11 mouse cellular contexts compared by ENCODE assay signal in the genomic region with DNA sequence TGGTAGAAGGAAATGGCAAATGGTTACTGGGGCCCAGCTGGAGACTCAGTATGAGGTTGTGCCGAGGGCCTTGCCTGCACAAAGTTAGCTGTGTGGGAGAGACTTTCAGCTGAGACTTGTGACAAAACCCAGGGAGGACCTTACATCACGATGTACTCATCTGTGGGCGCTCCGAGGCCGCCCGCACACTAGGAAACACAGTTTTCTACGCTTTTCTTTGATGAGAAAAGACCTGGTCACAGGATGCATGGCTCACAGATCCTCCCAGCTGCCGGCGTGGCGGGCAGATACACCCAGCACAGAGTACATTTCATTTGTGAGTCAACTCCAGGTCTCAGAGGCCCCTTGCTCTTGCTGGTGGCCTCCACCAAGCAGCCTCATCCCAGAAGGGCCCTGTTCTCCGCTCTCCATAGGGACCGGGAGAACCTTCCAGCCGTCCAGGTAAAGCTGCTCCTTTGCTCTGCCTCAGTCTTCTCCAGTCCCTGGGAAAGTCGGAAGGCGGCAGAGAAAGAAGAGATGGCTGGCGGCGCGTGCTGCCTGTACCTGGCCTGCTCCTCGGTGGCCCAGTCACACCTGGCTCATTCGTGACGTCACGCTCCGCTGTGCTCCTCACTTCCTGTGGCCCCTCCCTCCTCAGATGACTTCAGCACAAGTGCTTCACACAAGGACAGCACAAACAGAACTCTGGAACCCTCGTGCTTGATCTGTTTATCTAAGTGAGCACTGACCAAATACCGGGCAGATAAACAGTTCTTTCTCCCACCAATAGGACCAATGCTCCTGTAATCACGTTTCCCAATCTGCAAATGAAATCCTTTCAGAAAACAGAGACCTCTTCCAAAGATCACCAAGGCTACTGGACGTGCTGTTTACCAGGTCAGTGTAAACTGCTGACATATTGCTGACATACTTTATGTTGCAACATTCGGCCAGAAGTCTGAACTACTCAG. TPM values are rescaled to one million over a fixed set of nuclear protein-coding genes. Genes with fewer than 3 reads are reported as not detected.
DNase-seq lines count a peak whose midpoint lies in the region; ATAC-seq and TF ChIP-seq lines count a peak whose summit lies in the region.
"Had no signal": no experiment of that assay in that cellular context is flagged by ENCODE, and none has a peak within 500 bp of the region (broad histone marks: within the 10 kb centered on the region; RNA-seq: fewer than 3 reads in every experiment).

No protein-coding gene starts in this region.

- TF ChIP-seq CTCF in heart, postnatal 0 days (IDR thresholded peaks at IDR 0.05; ENCODE audit: low read depth): no peak
- no peak for TF ChIP-seq CTCF in lung, embryonic 14.5 days (IDR thresholded peaks at IDR 0.05; ENCODE audit: low read depth)

- no peak for ATAC-seq in heart, postnatal 0 days (ENCODE audit: insufficient read depth, low read depth)
- no peak for ATAC-seq in lung, embryonic 14.5 days (ENCODE audit: insufficient read depth)
- ATAC-seq in stomach, embryonic 15.5 days (ENCODE audit: insufficient read depth, low FRiP score, low read depth): peak; percentile 29; the same call in 1 of the 2 replicates
- ATAC-seq: Patski had no signal

- no peaks in the 10 kb centered on the region for H3K9me3 ChIP-seq in heart, postnatal 0 days (replicated peaks; ENCODE audit: control insufficient read depth, low read length)
- no peaks in the 10 kb centered on the region for H3K9me3 ChIP-seq in lung, embryonic 14.5 days (ENCODE audit: low read depth, low read length)
- no peaks in the 10 kb centered on the region for H3K9me3 ChIP-seq in stomach, embryonic 15.5 days

- no peak overlapping the region for H3K9ac ChIP-seq in heart, postnatal 0 days (replicated peaks; ENCODE audit: low read depth, low read length)
- H3K9ac ChIP-seq in lung, embryonic 14.5 days: no peak overlapping the region
- no peak overlapping the region for H3K9ac ChIP-seq in stomach, embryonic 15.5 days

- H3K36me3 ChIP-seq in heart, postnatal 0 days (replicated peaks; ENCODE audit: control insufficient read depth, insufficient read depth, low read length): no peaks in the 10 kb centered on the region
- H3K36me3 ChIP-seq in lung, embryonic 14.5 days (ENCODE audit: insufficient read depth): no peaks in the 10 kb centered on the region
- no peaks in the 10 kb centered on the region for H3K36me3 ChIP-seq in stomach, embryonic 15.5 days

- no peak overlapping the region for H3K4me3 ChIP-seq in heart, postnatal 0 days (ENCODE audit: low read depth, low read length)
- no peak overlapping the region for H3K4me3 ChIP-seq in brown adipose tissue, adult 24 weeks (ENCODE audit: insufficient read depth, low read depth, low read length)
- no peak overlapping the region for H3K4me3 ChIP-seq in lung, embryonic 14.5 days (ENCODE audit: low read depth, low read length)
- H3K4me3 ChIP-seq in stomach, embryonic 15.5 days (replicated peaks): no peak overlapping the region

- no peaks in the 10 kb centered on the region for H3K27me3 ChIP-seq in heart, postnatal 0 days (ENCODE audit: control insufficient read depth, insufficient read depth, low read length)
- no peaks in the 10 kb centered on the region for H3K27me3 ChIP-seq in lung, embryonic 14.5 days (ENCODE audit: insufficient read depth, low read length)
- H3K27me3 ChIP-seq in stomach, embryonic 15.5 days (replicated peaks): no peaks in the 10 kb centered on the region
- H3K27me3 ChIP-seq: Patski had no signal

- no peak for TF ChIP-seq EP300 in heart, postnatal 0 days (IDR thresholded peaks at IDR 0.05; ENCODE audit: low read depth)

- H3K4me2 ChIP-seq in heart, postnatal 0 days (ENCODE audit: low read depth, low read length): no peak overlapping the region
- no peak overlapping the region for H3K4me2 ChIP-seq in lung, embryonic 14.5 days
- 0 out of 2 replicates have a peak overlapping the region, but pooled peaks have one; percentile 5 for H3K4me2 ChIP-seq in stomach, embryonic 15.5 days

- intact Hi-C loops in heart, postnatal 36 days (cut with DNase I): no loop called here
- intact Hi-C loops in left cerebral cortex, postnatal 10 days (cut with DNase I): no loop called here
- intact Hi-C loops in left cerebral cortex, postnatal 4 days (cut with DNase I): no loop called here

- H3K27ac ChIP-seq in heart, postnatal 0 days (ENCODE audit: low read depth): 0 out of 2 replicates have a peak overlapping the region, but pooled peaks have one; percentile 9
- H3K27ac ChIP-seq in brown adipose tissue, adult 24 weeks (replicated peaks; ENCODE audit: low read depth, low read length): 0 out of 2 replicates have a peak overlapping the region, but pooled peaks have one; percentile 18
- H3K27ac ChIP-seq in lung, embryonic 14.5 days (ENCODE audit: low read depth): peak overlapping the region; percentile 49; the same call in 1 of the 2 replicates
- H3K27ac ChIP-seq in stomach, embryonic 15.5 days: peak overlapping the region; percentile 42

- 73% methylated on average over 28 of the region's 28 CpGs for WGBS in heart, postnatal 0 days
- 63% methylated on average over 28 of the region's 28 CpGs for WGBS in lung, embryonic 14.5 days
- 65% methylated on average over 28 of the region's 28 CpGs for WGBS in stomach, embryonic 15.5 days

- peaks cover 5% of the 10 kb centered on the region; the same call in 1 of the 2 replicates for H3K4me1 ChIP-seq in heart, postnatal 0 days (ENCODE audit: control insufficient read depth, insufficient read depth)
- H3K4me1 ChIP-seq in brown adipose tissue, adult 24 weeks (ENCODE audit: control insufficient read depth, insufficient read depth, insufficient read length, low read length): peaks cover 11% of the 10 kb centered on the region; the same call in 1 of the 2 replicates
- peaks cover 21% of the 10 kb centered on the region for H3K4me1 ChIP-seq in lung, embryonic 14.5 days (ENCODE audit: insufficient read depth)
- peaks cover 27% of the 10 kb centered on the region for H3K4me1 ChIP-seq in stomach, embryonic 15.5 days

- no peak for DNase-seq in heart, postnatal 0 days (ENCODE audit: low spot score)
- no peak for DNase-seq in heart, postnatal 36 days
- peak; percentile 29 for DNase-seq in lung, embryonic 14.5 days
- DNase-seq in left cerebral cortex, postnatal 10 days (ENCODE audit: extremely low spot score in 1 of 2, low spot score in 2 of 2): no peak
- no peak for DNase-seq in cerebellum, adult 8-10 months
- no peak for DNase-seq in left cerebral cortex, postnatal 4 days
- DNase-seq: gastrocnemius, postnatal 36 days had no signal

RNA-seq across cellular contexts. Expression of a gene that starts 55.4 kb away (rescaled TPM):
- not detected in 2 replicates for total RNA-seq in heart, postnatal 0 days (2014; rRNA removed; ENCODE audit: low replicate concordance)
- polyA plus RNA-seq in heart, postnatal 0 days (2015; fragmentation: Nextera tagmentation; extraction: Ambion mirVana): not detected in 2 replicates
- not detected for total RNA-seq in heart, postnatal 36 days (2021)
- not detected in 2 replicates for polyA plus RNA-seq in brown adipose tissue, adult 24 weeks (2012; ENCODE audit: insufficient read depth, insufficient read length, missing spikeins)
- polyA plus RNA-seq in lung, embryonic 14.5 days (2014; fragmentation: Nextera tagmentation; extraction: Ambion mirVana): 0.32 and 0.39 TPM in 2 replicates
- polyA plus RNA-seq in stomach, embryonic 15.5 days (2015; fragmentation: Nextera tagmentation; extraction: Ambion mirVana): 0.39 and 0.73 TPM in 2 replicates
- not detected for total RNA-seq in left cerebral cortex, postnatal 10 days (2021)
- total RNA-seq in left cerebral cortex, postnatal 4 days (2021): not detected
- total RNA-seq: gastrocnemius, postnatal 36 days; midbrain, postnatal 0 days had no signal
- polyA plus RNA-seq: midbrain, postnatal 0 days; Patski had no signal
